Mouse (Mus musculus): ENCODE data around the gene Phf21b.
A peak's percentile ranks its signal among the peaks of the same experiment; 100 is the strongest.
"Not testable (repeated sequence)": the region's sequence is repeated elsewhere in the genome, so short reads cannot be mapped to it uniquely, and the experiment has no call there.

Gene Phf21b

GRCm38 (mm10) chr15:84856006-84856995 is at the start of gene Phf21b:
Gene Phf21b (minus strand): TSS chr15:84856049.
- DNase-seq (ENCODE audit: low spot score in 2 of 2): peak; percentile 69 to 85

GRCm38 (mm10) chr15:84903843-84904385 is 48.1 kb upstream of the Phf21b start:
- no peak for DNase-seq (ENCODE audit: low spot score in 2 of 2)

GRCm38 (mm10) chr15:84898077-84898476 is 42.2 kb upstream of the Phf21b start:
- DNase-seq (ENCODE audit: low spot score in 2 of 2): no peak

- no peak for DNase-seq (ENCODE audit: low spot score in 2 of 2)
These were observed 40.8 kb upstream of the Phf21b start for GRCm38 (mm10) chr15:84896664-84897063.

GRCm38 (mm10) chr15:84896216-84896615 is 40.4 kb upstream of the Phf21b start:
- DNase-seq (ENCODE audit: low spot score in 2 of 2): not testable (repeated sequence)

- peak; percentile 36 to 59 for DNase-seq (ENCODE audit: low spot score in 2 of 2)
These were observed 35.8 kb upstream of the Phf21b start for GRCm38 (mm10) chr15:84891658-84892057.

- DNase-seq (ENCODE audit: low spot score in 2 of 2): no peak
These were observed 35.4 kb upstream of the Phf21b start for GRCm38 (mm10) chr15:84891246-84891645.

- no peak for DNase-seq (ENCODE audit: low spot score in 2 of 2)
These were observed 32.2 kb upstream of the Phf21b start for GRCm38 (mm10) chr15:84888066-84888465.

- no peak for DNase-seq (ENCODE audit: low spot score in 2 of 2)
These were observed 21.4 kb upstream of the Phf21b start for GRCm38 (mm10) chr15:84877029-84877815.

GRCm38 (mm10) chr15:84873867-84874266 is 18.0 kb upstream of the Phf21b start:
- peak in 1 of 2 experiments; percentile 50 for DNase-seq (ENCODE audit: low spot score in 2 of 2)

GRCm38 (mm10) chr15:84873079-84873478 is 17.2 kb upstream of the Phf21b start:
- DNase-seq (ENCODE audit: low spot score in 2 of 2): no peak

GRCm38 (mm10) chr15:84871802-84872201 is 16.0 kb upstream of the Phf21b start:
- DNase-seq (ENCODE audit: low spot score in 2 of 2): no peak

GRCm38 (mm10) chr15:84861911-84862310 is 6.1 kb upstream of the Phf21b start:
- no peak for DNase-seq (ENCODE audit: low spot score in 2 of 2)

- DNase-seq (ENCODE audit: low spot score in 2 of 2): no peak
These were observed 1.8 kb upstream of the Phf21b start for GRCm38 (mm10) chr15:84857623-84858022.

GRCm38 (mm10) chr15:84854921-84855901 is 638 bp downstream of the Phf21b start:
- DNase-seq (ENCODE audit: low spot score in 2 of 2): peak; percentile 38 to 52

GRCm38 (mm10) chr15:84854171-84854811 is 1.6 kb downstream of the Phf21b start:
- no peak for DNase-seq (ENCODE audit: low spot score in 2 of 2)

- peak; percentile 72 to 79 for DNase-seq (ENCODE audit: low spot score in 2 of 2)
These were observed 2.4 kb downstream of the Phf21b start for GRCm38 (mm10) chr15:84853261-84854137.

- no peak for DNase-seq (ENCODE audit: low spot score in 2 of 2)
These were observed 3.3 kb downstream of the Phf21b start for GRCm38 (mm10) chr15:84852457-84853070.

GRCm38 (mm10) chr15:84850321-84850720 is 5.5 kb downstream of the Phf21b start:
- DNase-seq (ENCODE audit: low spot score in 2 of 2): no peak

Measured in frontal cortex, postnatal 10 days (tissue).